Mouse (Mus musculus): Measurements from ENCODE around the gene Dusp11.
"Not testable (repeated sequence)": the region's sequence is repeated elsewhere in the genome, so short reads cannot be mapped to it uniquely, and the experiment has no call there.

- TF ChIP-seq CTCF (IDR thresholded peaks at IDR 0.05; ENCODE audit: borderline replicate concordance, extremely low read depth, insufficient read depth, insufficient read length); POLR2A (IDR thresholded peaks at IDR 0.05; ENCODE audit: borderline replicate concordance, extremely low read depth, insufficient read depth, insufficient read length, poor library complexity, severe bottlenecking): not testable (repeated sequence)
These were observed 4.6 kb upstream of the Dusp11 start for GRCm38 (mm10) chr6:85966081-85966480.
